Mouse (Mus musculus): Measurements from ENCODE around the gene Npr2. TPM values are rescaled to one million over a fixed set of nuclear protein-coding genes. Genes with fewer than 3 reads are reported as not detected.
A peak's percentile ranks its signal among the peaks of the same experiment; 100 is the strongest.

Npr2 gene
- polyA plus RNA-seq, 1 experiment from 2014 or later, result 11.1 TPM

DNA sequence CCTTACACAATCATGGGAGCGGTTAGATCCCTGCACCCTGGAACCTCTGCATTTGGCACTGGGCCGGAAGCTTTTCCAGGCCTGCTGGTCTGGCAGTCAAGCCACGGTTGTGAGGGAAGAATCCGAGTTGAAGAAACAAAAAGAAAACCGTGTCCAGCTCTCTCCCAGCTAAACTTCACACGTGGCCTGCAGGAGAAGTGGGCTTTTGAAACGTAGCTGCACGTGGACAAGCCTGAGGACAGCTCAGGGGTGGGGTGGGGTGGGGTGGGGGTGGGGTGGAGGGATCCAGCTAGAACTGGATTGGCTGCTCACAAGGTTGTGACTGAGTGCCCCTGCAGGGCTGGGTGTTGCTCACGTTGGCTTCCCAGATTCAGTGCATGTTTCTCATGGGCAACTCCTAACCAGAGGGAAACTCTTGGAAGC, 63.5 kb downstream of the Npr2 start:
- Histone ChIP-seq H3K9me3 (ENCODE audit: control insufficient read depth, low read length) (no peaks in the 10 kb centered on the region), H3K4me2 (ENCODE audit: low read length) (no peak overlapping the region), H3K27ac (ENCODE audit: low read depth) (no peak overlapping the region), H3K4me3 (ENCODE audit: low read depth, low read length) (no peak overlapping the region), H3K27me3 (replicated peaks; ENCODE audit: control insufficient read depth, insufficient read depth, low read length) (no peaks in the 10 kb centered on the region), H3K9ac (ENCODE audit: low read length) (no peak overlapping the region), H3K36me3 (ENCODE audit: control insufficient read depth, insufficient read depth, low read length) (0 out of 2 replicates have a peak, but pooled peaks cover under 1% of the 10 kb centered on the region), H3K4me1 (replicated peaks; ENCODE audit: control insufficient read depth, insufficient read depth, low read length) (no peaks in the 10 kb centered on the region)
- no peak for ATAC-seq (replicated peaks; ENCODE audit: low FRiP score, low TSS enrichment, low read depth)
- peak; percentile 57 for DNase-seq (ENCODE audit: low spot score)
- WGBS, result 24% methylated on average over 9 of the region's 9 CpGs

- DNase-seq (ENCODE audit: low spot score) (no peak), ATAC-seq (replicated peaks; ENCODE audit: low FRiP score, low TSS enrichment, low read depth) (no peak)
- Histone ChIP-seq H3K27ac (ENCODE audit: low read depth) (no peak overlapping the region), H3K4me1 (replicated peaks; ENCODE audit: control insufficient read depth, insufficient read depth, low read length) (no peaks in the 10 kb centered on the region), H3K36me3 (ENCODE audit: control insufficient read depth, insufficient read depth, low read length) (no peaks in the 10 kb centered on the region), H3K9ac (ENCODE audit: low read length) (no peak overlapping the region), H3K27me3 (replicated peaks; ENCODE audit: control insufficient read depth, insufficient read depth, low read length) (no peaks in the 10 kb centered on the region), H3K4me3 (ENCODE audit: low read depth, low read length) (no peak overlapping the region), H3K9me3 (ENCODE audit: control insufficient read depth, low read length) (no peaks in the 10 kb centered on the region), H3K4me2 (ENCODE audit: low read length) (no peak overlapping the region)
- 92% methylated on average over 13 of the region's 13 CpGs for WGBS
Measured at GRCm38 (mm10) chr4:43696561-43696960, 64.8 kb downstream of the Npr2 start.

DNA sequence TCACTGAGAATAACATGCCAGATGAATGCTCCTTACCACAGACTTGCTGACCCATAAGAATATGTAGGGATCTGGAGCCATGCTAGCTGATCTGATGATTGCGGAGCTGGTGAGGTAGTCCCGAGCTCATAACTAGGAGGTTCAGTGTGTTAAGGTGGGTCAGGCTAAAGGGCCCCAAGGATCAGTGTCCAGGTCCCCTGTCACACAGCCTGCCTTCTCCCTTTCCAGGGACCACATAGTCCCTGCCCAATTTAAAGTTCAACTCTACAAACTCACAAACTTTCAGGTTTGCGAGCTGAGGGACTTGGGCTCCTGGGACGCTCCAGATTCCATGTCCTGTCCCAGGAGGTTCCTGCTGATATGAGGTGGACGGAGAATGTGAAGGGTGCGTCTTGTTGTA, 69.0 kb downstream of the Npr2 start, which contains the start of gene Olfr70:
TSS of gene Olfr70 (minus strand) at position 101 of the 400 bp plus-strand sequence.
- no peak within 1 kb of the TSS for H3K4me3 ChIP-seq (ENCODE audit: low read depth, low read length)
- no peaks in the 10 kb centered on the region for H3K4me1 ChIP-seq (replicated peaks; ENCODE audit: control insufficient read depth, insufficient read depth, low read length)
- WGBS, result 85% methylated on average over 6 of the region's 6 CpGs
- H3K27ac ChIP-seq (ENCODE audit: low read depth), result no peak within 1 kb of the TSS
- no peaks in the 10 kb centered on the region for H3K9me3 ChIP-seq (ENCODE audit: control insufficient read depth, low read length)
- H3K9ac ChIP-seq (ENCODE audit: low read length), result no peak within 1 kb of the TSS
- DNase-seq (ENCODE audit: low spot score) (no peak), ATAC-seq (replicated peaks; ENCODE audit: low FRiP score, low TSS enrichment, low read depth) (no peak)
- H3K4me2 ChIP-seq (ENCODE audit: low read length), result no peak within 1 kb of the TSS
- H3K36me3 ChIP-seq (ENCODE audit: control insufficient read depth, insufficient read depth, low read length), result no peaks in the 10 kb centered on the region
- H3K27me3 ChIP-seq (replicated peaks; ENCODE audit: control insufficient read depth, insufficient read depth, low read length), result no peaks in the 10 kb centered on the region

Small RNA genes lying within 50 kb of the gene (microRNA-seq; reads per million reads assigned to microRNA genes)
- gene Gm25262, result 0.25 reads per million

Other genes starting within 250 kb of the Npr2 start
- gene Rusc2, start 250.0 kb upstream of the Npr2 start, polyA plus RNA-seq (2014; fragmentation: Nextera tagmentation; extraction: Ambion mirVana), result 11.2 and 11.7 TPM in 2 replicates
- gene Fam166b, start 202.8 kb upstream of the Npr2 start, polyA plus RNA-seq (2014; fragmentation: Nextera tagmentation; extraction: Ambion mirVana), result 0.18 TPM in 1 of 2 replicates, not detected in the other
- gene Tesk1, start 190.0 kb upstream of the Npr2 start, polyA plus RNA-seq (2014; fragmentation: Nextera tagmentation; extraction: Ambion mirVana), result 8.6 and 9.5 TPM in 2 replicates
- 4.2 and 4.8 TPM in 2 replicates for gene Cd72, start 177.3 kb upstream of the Npr2 start, polyA plus RNA-seq (2014; fragmentation: Nextera tagmentation; extraction: Ambion mirVana)
- gene Sit1, start 148.2 kb upstream of the Npr2 start, polyA plus RNA-seq (2014; fragmentation: Nextera tagmentation; extraction: Ambion mirVana), result not detected in 2 replicates
- gene Ccdc107, start 139.0 kb upstream of the Npr2 start, polyA plus RNA-seq (2014; fragmentation: Nextera tagmentation; extraction: Ambion mirVana), result 109 and 128 TPM in 2 replicates
- 42.5 and 47.6 TPM in 2 replicates for gene Arhgef39, start 132.2 kb upstream of the Npr2 start, polyA plus RNA-seq (2014; fragmentation: Nextera tagmentation; extraction: Ambion mirVana)
- gene Car9, start 125.0 kb upstream of the Npr2 start, polyA plus RNA-seq (2014; fragmentation: Nextera tagmentation; extraction: Ambion mirVana), result 4.0 and 9.4 TPM in 2 replicates
- gene Tpm2, start 108.2 kb upstream of the Npr2 start, polyA plus RNA-seq (2014; fragmentation: Nextera tagmentation; extraction: Ambion mirVana), result 516 and 574 TPM in 2 replicates
- gene Creb3, start 69.6 kb upstream of the Npr2 start, polyA plus RNA-seq (2014; fragmentation: Nextera tagmentation; extraction: Ambion mirVana), result 64.8 and 68.6 TPM in 2 replicates
- 66.0 and 69.8 TPM in 2 replicates for gene Tln1, start 69.2 kb upstream of the Npr2 start, polyA plus RNA-seq (2014; fragmentation: Nextera tagmentation; extraction: Ambion mirVana)
- 25.4 and 29.7 TPM in 2 replicates for gene Rgp1, start 53.2 kb upstream of the Npr2 start, polyA plus RNA-seq (2014; fragmentation: Nextera tagmentation; extraction: Ambion mirVana)
- gene Gba2, start 53.1 kb upstream of the Npr2 start, polyA plus RNA-seq (2014; fragmentation: Nextera tagmentation; extraction: Ambion mirVana), result 13.2 and 15.5 TPM in 2 replicates
- 0.49 and 1.3 TPM in 2 replicates for gene Msmp, start 47.4 kb upstream of the Npr2 start, polyA plus RNA-seq (2014; fragmentation: Nextera tagmentation; extraction: Ambion mirVana)
- 0.74 and 1.2 TPM in 2 replicates for gene Spag8, start 21.7 kb downstream of the Npr2 start, polyA plus RNA-seq (2014; fragmentation: Nextera tagmentation; extraction: Ambion mirVana)
- gene Hint2, start 24.5 kb downstream of the Npr2 start, polyA plus RNA-seq (2014; fragmentation: Nextera tagmentation; extraction: Ambion mirVana), result 113 and 115 TPM in 2 replicates
- 4.2 TPM in 2 replicates for gene Tmem8b, start 37.0 kb downstream of the Npr2 start, polyA plus RNA-seq (2014; fragmentation: Nextera tagmentation; extraction: Ambion mirVana)
- gene Fam221b, start 37.2 kb downstream of the Npr2 start, polyA plus RNA-seq (2014; fragmentation: Nextera tagmentation; extraction: Ambion mirVana), result 2.9 and 3.9 TPM in 2 replicates
- gene Olfr70, start 68.9 kb downstream of the Npr2 start, polyA plus RNA-seq (2014; fragmentation: Nextera tagmentation; extraction: Ambion mirVana), result not detected in 2 replicates
- not detected in 2 replicates for gene Olfr71, start 78.3 kb downstream of the Npr2 start, polyA plus RNA-seq (2014; fragmentation: Nextera tagmentation; extraction: Ambion mirVana)
- gene Hrct1, start 95.3 kb downstream of the Npr2 start, polyA plus RNA-seq (2014; fragmentation: Nextera tagmentation; extraction: Ambion mirVana), result 0.61 and 0.85 TPM in 2 replicates
- 0.04 TPM in 1 of 2 replicates, not detected in the other for gene Spaar, start 98.1 kb downstream of the Npr2 start, polyA plus RNA-seq (2014; fragmentation: Nextera tagmentation; extraction: Ambion mirVana)
- not detected in 2 replicates for gene Olfr159, start 139.1 kb downstream of the Npr2 start, polyA plus RNA-seq (2014; fragmentation: Nextera tagmentation; extraction: Ambion mirVana)
- not detected in 2 replicates for gene Olfr156, start 192.0 kb downstream of the Npr2 start, polyA plus RNA-seq (2014; fragmentation: Nextera tagmentation; extraction: Ambion mirVana)
- not detected in 2 replicates for gene Olfr157, start 208.3 kb downstream of the Npr2 start, polyA plus RNA-seq (2014; fragmentation: Nextera tagmentation; extraction: Ambion mirVana)
- gene Olfr155, start 219.6 kb downstream of the Npr2 start, polyA plus RNA-seq (2014; fragmentation: Nextera tagmentation; extraction: Ambion mirVana), result not detected in 2 replicates
- 27.6 and 30.8 TPM in 2 replicates for gene Reck, start 243.6 kb downstream of the Npr2 start, polyA plus RNA-seq (2014; fragmentation: Nextera tagmentation; extraction: Ambion mirVana)